Mouse (Mus musculus) lung, postnatal 0 days (tissue): ENCODE results near the gene Bik.
A peak's percentile ranks its signal among the peaks of the same experiment; 100 is the strongest.

Experiments used
- CTCF ChIP-seq: IDR thresholded peaks from 2 replicates; pipeline ENCODE4 v1.5.1; 2016; ENCODE audit warnings: antibody characterized with exemption, mild to moderate bottlenecking
- EP300 ChIP-seq: IDR thresholded peaks from 2 replicates; pipeline ENCODE4 v1.6.1; 2016; ENCODE audit warnings: antibody characterized with exemption, mild to moderate bottlenecking, control low read depth

DNA sequence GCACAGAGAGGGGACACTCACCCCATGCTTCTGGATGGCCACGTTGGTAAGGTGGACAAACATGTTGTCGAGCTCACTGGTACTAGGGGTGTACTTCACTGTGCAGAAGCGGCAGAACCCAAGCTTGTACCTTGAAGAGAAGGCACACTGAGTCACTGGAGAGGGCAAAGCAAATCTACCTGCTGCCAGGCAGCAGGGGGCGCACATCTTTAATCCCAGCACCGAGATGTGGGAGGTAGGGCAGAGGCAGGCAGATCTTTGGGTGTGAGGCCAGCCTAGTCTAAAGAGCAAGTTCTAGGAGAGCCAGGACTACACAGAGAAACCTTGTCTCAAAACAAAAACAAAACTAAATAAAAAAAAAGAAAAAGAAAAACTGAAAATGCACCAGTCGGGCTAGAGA is 29.4 kb upstream of the Bik start:
- TF ChIP-seq CTCF, result peak; percentile 39
- TF ChIP-seq EP300, result no peak
